Mouse (Mus musculus): ENCODE measurements at regions not wholly inside any gene's neighbourhood (a gene's known extent, or its start where the extent isn't known, plus 50 kb on each side); places are given as distances from the start of the nearest gene placed in this dataset.

GRCm38 (mm10) chr1:168924100-168924815 lies 492.2 kb upstream of the Pbx1 start:
- TF ChIP-seq POLR2A (IDR thresholded peaks at IDR 0.05; ENCODE audit: extremely low read depth, insufficient read depth, low read length) = no peak
- TF ChIP-seq CTCF (IDR thresholded peaks at IDR 0.05; ENCODE audit: extremely low read depth, insufficient read depth, low read length) = no peak
